Comparison of ENCODE assay signal across 31 mouse cellular contexts in the genomic region with DNA sequence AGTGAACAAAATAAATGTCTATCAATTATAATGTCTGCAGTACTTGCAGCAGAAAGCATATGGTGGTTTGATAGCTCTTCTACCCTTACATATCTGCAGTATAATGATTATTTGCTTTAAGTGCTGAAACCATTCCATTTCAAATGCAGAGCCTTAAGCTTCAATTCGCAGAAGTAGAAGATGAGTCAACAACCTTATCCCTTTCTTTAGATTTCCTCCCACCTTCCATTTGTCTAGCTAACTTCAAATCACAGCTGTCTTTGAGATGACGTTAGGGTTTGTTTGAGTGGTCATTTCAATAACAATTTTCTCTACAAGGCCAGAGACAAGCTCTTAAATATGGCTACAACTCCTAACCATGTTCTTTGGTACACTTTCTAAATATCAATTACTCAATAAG. TPM values are rescaled to one million over a fixed set of nuclear protein-coding genes. Genes with fewer than 3 reads are reported as not detected.
"Had no signal": no experiment of that assay in that cellular context is flagged by ENCODE, and none has a peak within 500 bp of the region (broad histone marks: within the 10 kb centered on the region; RNA-seq: fewer than 3 reads in every experiment).

No protein-coding gene starts in this region.

- DNase-seq: cerebellum, adult 2 months; cerebellum, adult 8-10 months; cerebellum, adult 9-10 months; cerebellum, adult 9-11 months; cerebellum, postnatal 10 days; cerebellum, postnatal 14 days; cerebellum, postnatal 25 days; cerebellum, postnatal 36 days; embryo, embryonic 11 days; forebrain, postnatal 0 days; gastrocnemius, adult 2 months; gastrocnemius, postnatal 10 days; gastrocnemius, postnatal 14 days; gastrocnemius, postnatal 25 days; gastrocnemius, postnatal 36 days; heart, adult 11 months; heart, adult 18-20 months; heart, adult 2 months had no signal

- H3K27ac ChIP-seq: embryonic facial prominence, embryonic 10.5 days; embryonic facial prominence, embryonic 12.5 days; embryonic facial prominence, embryonic 13.5 days; embryonic facial prominence, embryonic 15.5 days; forebrain, embryonic 10.5 days; forebrain, embryonic 12.5 days; forebrain, embryonic 13.5 days; forebrain, embryonic 15.5 days; gastrocnemius, adult 2 months; heart, adult 2 months had no signal

- ATAC-seq: forebrain, embryonic 13.5 days; forebrain, embryonic 14.5 days; forebrain, embryonic 15.5 days; forebrain, embryonic 16.5 days; forebrain, postnatal 0 days had no signal

- H3K4me3 ChIP-seq: embryonic facial prominence, embryonic 10.5 days; embryonic facial prominence, embryonic 12.5 days; embryonic facial prominence, embryonic 13.5 days; embryonic facial prominence, embryonic 15.5 days; erythroblast, embryonic 14.5 days; forebrain, embryonic 10.5 days; forebrain, embryonic 12.5 days; forebrain, embryonic 13.5 days; forebrain, embryonic 15.5 days; gastrocnemius, adult 2 months; heart, adult 2 months had no signal

RNA-seq across cellular contexts. Expression of gene Mlip, which starts 47.4 kb away (rescaled TPM):
- total RNA-seq: common myeloid progenitor, adult 5-6 weeks; granulocyte monocyte progenitor cell, adult 5-6 weeks had no signal
